Mouse (Mus musculus): Measurements from ENCODE around the gene P2rx2.
A peak's percentile ranks its signal among the peaks of the same experiment; 100 is the strongest.

P2rx2 gene

DNA sequence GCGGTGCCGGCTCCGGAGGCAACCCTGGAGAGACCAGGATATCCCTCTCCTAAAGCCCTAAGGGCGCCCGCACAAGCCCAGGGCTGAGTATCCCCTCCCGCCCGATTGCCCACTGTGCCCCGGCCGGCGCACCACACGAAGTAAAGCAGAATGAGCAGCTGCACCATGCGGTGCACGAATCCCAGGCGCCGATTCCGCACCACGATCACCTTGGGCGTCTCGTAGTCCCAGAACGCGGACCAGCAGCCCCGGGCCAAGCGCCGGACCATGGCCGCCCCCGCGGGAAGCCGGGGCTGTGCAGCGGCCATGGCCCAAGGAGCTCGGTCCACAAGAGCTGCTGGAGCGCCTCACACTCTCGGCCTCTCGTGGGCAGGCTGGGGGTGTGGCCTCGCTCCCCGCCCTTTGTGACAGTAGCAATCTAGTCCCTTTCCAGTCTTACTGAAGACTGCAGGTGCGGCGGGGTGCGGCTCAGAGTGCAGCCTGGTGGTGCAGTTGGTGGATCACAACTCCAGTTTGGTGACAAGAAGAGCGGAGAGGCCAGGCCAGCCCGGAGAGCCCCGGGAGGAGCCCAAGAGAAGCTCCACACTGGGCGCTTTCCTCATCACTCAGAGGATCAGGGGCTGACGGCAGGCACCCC, at the start of gene P2rx2:
P2rx2 (minus strand) TSS at position 565 of the 637 bp plus-strand sequence.
- no peak for DNase-seq (ENCODE audit: low spot score in 2 of 2)

GRCm38 (mm10) chr5:110392727-110393126, 49.7 kb upstream of the P2rx2 start:
- no peak for DNase-seq (ENCODE audit: low spot score in 2 of 2)

DNA sequence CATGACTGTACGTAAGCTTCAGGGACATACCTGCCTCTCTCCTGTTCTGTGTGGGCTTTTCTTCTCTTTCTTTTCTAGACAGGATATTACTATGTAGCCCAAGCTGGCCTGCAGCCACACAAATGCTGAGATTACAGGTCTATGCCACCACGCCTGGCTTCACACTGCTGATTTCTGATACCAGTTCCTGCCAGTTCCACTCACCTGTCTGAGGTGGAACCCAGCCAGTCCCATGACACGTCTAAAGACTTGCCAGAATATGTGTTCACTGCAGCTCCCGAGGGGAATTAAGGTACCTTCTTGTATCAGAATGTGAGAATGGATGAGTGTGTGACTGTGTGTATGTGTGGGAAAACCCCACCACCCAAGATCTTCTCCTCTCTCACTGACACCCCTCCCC, 47.6 kb upstream of the P2rx2 start:
- no peak for DNase-seq (ENCODE audit: low spot score in 2 of 2)

- DNase-seq (ENCODE audit: low spot score in 2 of 2): no peak
Measured at GRCm38 (mm10) chr5:110387332-110387731, 44.3 kb upstream of the P2rx2 start.

- peak; percentile 37 to 44 for DNase-seq (ENCODE audit: low spot score in 2 of 2)
Measured at GRCm38 (mm10) chr5:110386371-110387330, 43.6 kb upstream of the P2rx2 start.

GRCm38 (mm10) chr5:110385263-110385662, 42.3 kb upstream of the P2rx2 start:
- DNase-seq (ENCODE audit: low spot score in 2 of 2): no peak

GRCm38 (mm10) chr5:110384491-110384890, 41.5 kb upstream of the P2rx2 start:
- no peak for DNase-seq (ENCODE audit: low spot score in 2 of 2)

DNA sequence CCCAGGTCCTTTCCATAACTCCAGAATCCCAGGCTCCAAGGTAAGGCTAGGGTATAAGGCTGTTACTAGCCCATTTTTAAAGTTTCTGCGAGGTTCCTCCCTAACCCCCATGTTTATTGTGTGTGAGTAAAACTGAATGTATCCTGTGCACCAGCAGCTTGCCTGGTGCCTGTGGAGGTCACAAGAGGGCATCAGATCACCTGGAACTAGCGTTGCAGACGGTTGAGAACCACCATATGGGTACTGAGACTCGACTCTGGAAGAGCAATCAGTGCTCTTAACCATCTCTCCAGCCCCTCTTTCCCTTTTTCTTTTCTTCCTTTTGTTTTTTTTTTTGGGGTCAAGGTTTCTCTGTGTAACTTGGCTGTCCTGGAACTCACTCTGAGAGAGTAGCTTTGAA, 36.8 kb upstream of the P2rx2 start:
- no peak for DNase-seq (ENCODE audit: low spot score in 2 of 2)

GRCm38 (mm10) chr5:110379086-110379485, 36.1 kb upstream of the P2rx2 start:
- DNase-seq (ENCODE audit: low spot score in 2 of 2): no peak

- no peak for DNase-seq (ENCODE audit: low spot score in 2 of 2)
Measured at GRCm38 (mm10) chr5:110378181-110378583, 35.2 kb upstream of the P2rx2 start.

DNA sequence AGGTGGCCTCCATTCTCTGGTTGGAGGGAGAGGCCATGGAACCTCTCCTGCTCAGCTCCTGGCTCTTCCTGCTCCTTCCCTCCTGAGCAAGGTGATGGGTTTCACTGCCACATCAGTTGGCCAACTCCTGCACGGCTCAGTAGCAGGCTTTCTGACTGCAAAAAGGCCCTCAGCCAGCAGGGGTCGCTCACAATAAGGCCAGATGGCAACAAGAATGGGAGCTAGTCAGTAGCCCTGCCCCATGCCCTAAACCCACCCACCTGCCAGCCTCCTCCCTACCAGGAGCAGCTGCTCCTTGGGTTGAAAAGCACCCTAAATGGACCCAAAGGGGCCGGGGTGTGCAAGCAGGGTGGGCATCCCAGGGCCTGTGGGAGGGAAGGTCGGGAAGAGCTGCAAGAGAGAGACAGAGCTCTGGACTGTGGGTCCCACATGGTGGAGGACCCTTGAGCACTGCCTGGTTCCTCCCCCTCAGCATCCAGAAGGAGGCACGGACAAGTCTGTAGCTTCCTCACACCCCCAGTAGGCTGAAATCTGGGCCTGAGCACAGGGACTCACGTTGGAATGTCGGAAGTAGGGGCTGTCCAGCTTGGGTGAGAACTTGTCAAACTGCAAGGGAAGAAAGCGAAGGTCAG, 33.9 kb upstream of the P2rx2 start:
- peak; percentile 73 to 76 for DNase-seq (ENCODE audit: low spot score in 2 of 2)

GRCm38 (mm10) chr5:110363822-110364545, 21.0 kb upstream of the P2rx2 start:
- no peak for DNase-seq (ENCODE audit: low spot score in 2 of 2)

GRCm38 (mm10) chr5:110363179-110363821, 20.3 kb upstream of the P2rx2 start:
- peak; percentile 47 to 51 for DNase-seq (ENCODE audit: low spot score in 2 of 2)

- DNase-seq (ENCODE audit: low spot score in 2 of 2): no peak
Measured at GRCm38 (mm10) chr5:110362813-110363178, 19.8 kb upstream of the P2rx2 start.

DNA sequence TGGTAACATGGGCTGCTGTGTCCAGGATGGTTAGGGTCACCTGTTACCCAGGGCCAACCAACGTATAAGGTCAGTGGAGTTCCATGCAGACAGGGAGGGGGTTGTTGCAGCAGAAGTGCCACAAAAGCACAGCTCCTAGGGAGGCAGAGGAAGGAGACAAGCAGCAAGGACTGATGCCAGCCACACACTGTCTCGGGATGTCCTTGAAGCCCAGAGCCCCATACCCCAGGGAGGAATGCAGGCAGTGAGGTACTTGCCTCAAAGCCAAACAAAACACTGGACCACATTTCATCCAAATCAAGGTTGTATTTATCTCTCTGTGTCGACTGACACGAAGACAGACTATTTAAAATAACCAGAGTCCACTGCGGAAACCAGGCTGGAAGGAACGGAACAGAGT, 18.5 kb upstream of the P2rx2 start:
- no peak for DNase-seq (ENCODE audit: low spot score in 2 of 2)

GRCm38 (mm10) chr5:110357531-110358179, 14.6 kb upstream of the P2rx2 start:
- DNase-seq (ENCODE audit: low spot score in 2 of 2): peak; percentile 79 to 90

- no peak for DNase-seq (ENCODE audit: low spot score in 2 of 2)
Measured at GRCm38 (mm10) chr5:110354716-110355115, 11.7 kb upstream of the P2rx2 start.

GRCm38 (mm10) chr5:110347006-110347405, 4.0 kb upstream of the P2rx2 start:
- DNase-seq (ENCODE audit: low spot score in 2 of 2): no peak

DNA sequence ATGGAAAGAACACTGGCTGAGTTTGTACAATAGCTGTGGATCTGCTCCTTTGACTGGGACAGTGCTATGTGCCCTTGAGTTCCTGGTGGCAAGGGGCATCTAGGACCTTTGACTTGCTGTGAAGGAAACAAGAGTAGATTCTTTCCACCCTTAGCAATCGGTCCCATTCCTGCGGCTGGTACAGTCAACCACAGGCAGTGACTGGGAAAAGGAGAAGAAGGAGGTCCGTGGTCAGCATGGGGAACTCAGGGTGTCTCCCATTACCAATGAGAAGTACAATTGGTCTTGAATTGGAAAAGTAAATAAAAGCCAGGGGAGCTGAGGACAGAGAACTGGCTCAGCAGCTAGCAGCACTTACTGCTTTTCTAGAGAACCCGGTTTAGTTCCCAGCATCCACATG, 2.5 kb upstream of the P2rx2 start:
- no peak for DNase-seq (ENCODE audit: low spot score in 2 of 2)

- DNase-seq (ENCODE audit: low spot score in 2 of 2): no peak
Measured at GRCm38 (mm10) chr5:110344524-110344923, 1.5 kb upstream of the P2rx2 start, which contains the start of gene Lrcol1. TSS of gene Lrcol1 (plus strand) at chr5:110344730.

DNA sequence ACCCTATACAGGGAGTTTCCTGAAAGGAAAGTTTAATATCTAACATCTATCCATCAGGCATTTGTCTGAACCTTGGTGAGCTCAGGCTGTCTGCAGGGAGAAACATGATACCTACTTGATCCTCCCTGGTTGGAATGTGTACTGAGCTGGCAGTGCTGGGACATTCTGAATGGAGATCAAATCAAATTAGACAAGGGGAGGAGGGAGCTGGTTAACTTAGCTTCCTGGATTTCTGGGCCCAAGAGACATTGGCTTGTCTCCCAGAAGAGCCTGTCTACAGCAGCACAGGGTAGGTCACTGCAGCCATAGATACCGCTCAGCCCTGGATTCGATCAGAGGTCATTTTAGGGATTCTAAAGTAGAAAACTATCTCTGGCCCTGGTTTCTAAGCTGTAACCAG, 4.2 kb downstream of the P2rx2 start:
- DNase-seq (ENCODE audit: low spot score in 2 of 2): no peak

All from frontal cortex, postnatal 25 days (tissue).